ENCODE assay signal across 28 mouse cellular contexts in genomic region chr14:27200743-27201576, GRCm38 (mm10).
A peak's percentile ranks its signal among the peaks of the same experiment; 100 is the strongest.
DNase-seq lines count a peak whose midpoint lies in the region; ATAC-seq and TF ChIP-seq lines count a peak whose summit lies in the region.
"Had no signal": no experiment of that assay in that cellular context is flagged by ENCODE, and none has a peak within 500 bp of the region (broad histone marks: within the 10 kb centered on the region; RNA-seq: fewer than 3 reads in every experiment).

No protein-coding gene starts in this region.

- H3K27ac ChIP-seq in midbrain, postnatal 0 days (ENCODE audit: low read depth, low read length): no peak overlapping the region
- no peak overlapping the region for H3K27ac ChIP-seq in midbrain, embryonic 14.5 days (replicated peaks; ENCODE audit: low read depth, low read length)
- H3K27ac ChIP-seq in neural tube, embryonic 14.5 days (ENCODE audit: low read depth, low read length): no peak overlapping the region
- H3K27ac ChIP-seq in lung, postnatal 0 days (ENCODE audit: low read length): no peak overlapping the region
- H3K27ac ChIP-seq: embryonic facial prominence, embryonic 13.5 days; heart, embryonic 10.5 days; layer of hippocampus, adult 2 months; limb, embryonic 12.5 days; midbrain, embryonic 12.5 days had no signal

- no peak for TF ChIP-seq CTCF in midbrain, postnatal 0 days (IDR thresholded peaks at IDR 0.05)
- TF ChIP-seq CTCF in brain, embryonic 14.5 days (IDR thresholded peaks at IDR 0.05; ENCODE audit: borderline replicate concordance, extremely low read depth, insufficient read depth, insufficient read length): no peak
- TF ChIP-seq CTCF in lung, postnatal 0 days (IDR thresholded peaks at IDR 0.05): no peak

- H3K4me2 ChIP-seq in midbrain, postnatal 0 days (ENCODE audit: low read depth, low read length, poor library complexity, severe bottlenecking): no peak overlapping the region
- no peak overlapping the region for H3K4me2 ChIP-seq in midbrain, embryonic 14.5 days (ENCODE audit: low read length)
- H3K4me2 ChIP-seq in neural tube, embryonic 14.5 days (ENCODE audit: low read depth, low read length): no peak overlapping the region
- H3K4me2 ChIP-seq in lung, postnatal 0 days (replicated peaks; ENCODE audit: low read depth, low read length): no peak overlapping the region
- H3K4me2 ChIP-seq: embryonic facial prominence, embryonic 13.5 days; limb, embryonic 12.5 days; liver, embryonic 11.5 days; midbrain, embryonic 12.5 days had no signal

- intact Hi-C loops in heart, postnatal 25 days (cut with DNase I): no loop called here

- WGBS in midbrain, postnatal 0 days: 70% methylated on average over 12 of the region's 12 CpGs
- 72% methylated on average over 12 of the region's 12 CpGs for WGBS in midbrain, embryonic 14.5 days
- WGBS in neural tube, embryonic 14.5 days: 38% methylated on average over 12 of the region's 12 CpGs
- 64% methylated on average over 12 of the region's 12 CpGs for WGBS in lung, postnatal 0 days

- no peak overlapping the region for H3K4me3 ChIP-seq in midbrain, postnatal 0 days (ENCODE audit: low read depth, low read length)
- H3K4me3 ChIP-seq in midbrain, embryonic 14.5 days (replicated peaks; ENCODE audit: low read depth, low read length): no peak overlapping the region
- no peak overlapping the region for H3K4me3 ChIP-seq in neural tube, embryonic 14.5 days (ENCODE audit: low read depth, low read length)
- H3K4me3 ChIP-seq in lung, postnatal 0 days (ENCODE audit: low read depth, low read length): no peak overlapping the region
- H3K4me3 ChIP-seq: embryonic facial prominence, embryonic 13.5 days; erythroblast, embryonic 14.5 days; heart, embryonic 10.5 days; layer of hippocampus, adult 2 months; limb, embryonic 12.5 days; midbrain, embryonic 12.5 days had no signal

- H3K4me1 ChIP-seq in midbrain, postnatal 0 days (ENCODE audit: insufficient read depth, low read length): no peaks in the 10 kb centered on the region
- H3K4me1 ChIP-seq in midbrain, embryonic 14.5 days (ENCODE audit: control insufficient read depth, insufficient read depth, low read length): no peaks in the 10 kb centered on the region
- H3K4me1 ChIP-seq in neural tube, embryonic 14.5 days (ENCODE audit: control insufficient read depth, insufficient read depth, low read length): no peaks in the 10 kb centered on the region
- no peaks in the 10 kb centered on the region for H3K4me1 ChIP-seq in lung, postnatal 0 days (ENCODE audit: insufficient read depth, low read depth, low read length)
- H3K4me1 ChIP-seq: heart, embryonic 10.5 days; midbrain, embryonic 12.5 days had no signal

- no peak for TF ChIP-seq POLR2A in brain, embryonic 14.5 days (IDR thresholded peaks at IDR 0.05; ENCODE audit: borderline replicate concordance, extremely low read depth, insufficient read depth, insufficient read length, poor library complexity, severe bottlenecking)

- peak; percentile 84 for DNase-seq in heart, adult 11 months
- DNase-seq in heart, postnatal 25 days (ENCODE audit: low spot score): no peak
- peak; percentile 55 for DNase-seq in midbrain, postnatal 0 days (ENCODE audit: low spot score)
- no peak for DNase-seq in midbrain, embryonic 14.5 days
- DNase-seq in brain, embryonic 14.5 days (ENCODE audit: low read depth): peak; percentile 76
- DNase-seq in lung, postnatal 0 days (ENCODE audit: low spot score): no peak
- DNase-seq: adrenal gland, postnatal 10 days; B cell, adult 2 months; cerebellum, adult 8-10 months; cerebellum, postnatal 36 days; embryo, embryonic 11 days; kidney, adult 9 months; kidney, postnatal 14 days; lung, adult 18-20 months; lung, postnatal 14 days; thymus, adult 18-20 months; thymus, postnatal 36 days had no signal

- no peak for ATAC-seq in midbrain, postnatal 0 days (ENCODE audit: low FRiP score)
- ATAC-seq in midbrain, embryonic 14.5 days (ENCODE audit: low FRiP score, low TSS enrichment): no peak
- ATAC-seq in neural tube, embryonic 14.5 days (ENCODE audit: low read depth): peak; percentile 88
- ATAC-seq in lung, postnatal 0 days: no peak
- ATAC-seq: activated CD4-positive, CD25-positive, alpha-beta regulatory T cell, adult 4 months; intestine, embryonic 16.5 days had no signal

- H3K36me3 ChIP-seq in midbrain, postnatal 0 days (ENCODE audit: insufficient read depth, low read length): no peaks in the 10 kb centered on the region
- H3K36me3 ChIP-seq in midbrain, embryonic 14.5 days (ENCODE audit: control insufficient read depth, insufficient read depth, low read length): no peaks in the 10 kb centered on the region
- H3K36me3 ChIP-seq in neural tube, embryonic 14.5 days (ENCODE audit: control insufficient read depth, insufficient read depth, low read length): no peaks in the 10 kb centered on the region
- H3K36me3 ChIP-seq in lung, postnatal 0 days (ENCODE audit: insufficient read depth, low read length): no peaks in the 10 kb centered on the region
- H3K36me3 ChIP-seq: embryonic facial prominence, embryonic 13.5 days; heart, embryonic 10.5 days; limb, embryonic 12.5 days; midbrain, embryonic 12.5 days had no signal

- H3K9me3 ChIP-seq in midbrain, postnatal 0 days (ENCODE audit: low read length): no peaks in the 10 kb centered on the region
- no peaks in the 10 kb centered on the region for H3K9me3 ChIP-seq in midbrain, embryonic 14.5 days (ENCODE audit: control insufficient read depth, low read length)
- H3K9me3 ChIP-seq in neural tube, embryonic 14.5 days (ENCODE audit: control insufficient read depth, low read length): no peaks in the 10 kb centered on the region
- no peaks in the 10 kb centered on the region for H3K9me3 ChIP-seq in lung, postnatal 0 days (ENCODE audit: low read length)
- H3K9me3 ChIP-seq: embryonic facial prominence, embryonic 13.5 days; heart, embryonic 10.5 days; limb, embryonic 12.5 days; midbrain, embryonic 12.5 days had no signal

- H3K27me3 ChIP-seq in midbrain, postnatal 0 days (ENCODE audit: insufficient read depth, low read length): no peaks in the 10 kb centered on the region
- H3K27me3 ChIP-seq in midbrain, embryonic 14.5 days (ENCODE audit: control insufficient read depth, insufficient read depth, low read length): no peaks in the 10 kb centered on the region
- H3K27me3 ChIP-seq in neural tube, embryonic 14.5 days (ENCODE audit: control insufficient read depth, insufficient read depth, low read length): no peaks in the 10 kb centered on the region
- H3K27me3 ChIP-seq in lung, postnatal 0 days (replicated peaks; ENCODE audit: insufficient read depth, low read length): no peaks in the 10 kb centered on the region
- H3K27me3 ChIP-seq: CH12.LX; embryonic facial prominence, embryonic 13.5 days; limb, embryonic 12.5 days; midbrain, embryonic 12.5 days had no signal

- H3K9ac ChIP-seq in midbrain, postnatal 0 days (replicated peaks; ENCODE audit: low read length, poor library complexity, severe bottlenecking): no peak overlapping the region
- H3K9ac ChIP-seq in midbrain, embryonic 14.5 days (replicated peaks; ENCODE audit: low read length): no peak overlapping the region
- H3K9ac ChIP-seq in neural tube, embryonic 14.5 days (replicated peaks; ENCODE audit: low read depth, low read length): no peak overlapping the region
- H3K9ac ChIP-seq in lung, postnatal 0 days (replicated peaks; ENCODE audit: low read depth): no peak overlapping the region
- H3K9ac ChIP-seq: embryonic facial prominence, embryonic 13.5 days; limb, embryonic 12.5 days; midbrain, embryonic 12.5 days had no signal

- TF ChIP-seq EP300 in lung, postnatal 0 days (IDR thresholded peaks at IDR 0.05): no peak

Comparison
In these comparisons a context has a peak if more than half of its experiments do, and no peak if none do; other contexts are left out.
1. DNase-seq: peak in heart, adult 11 months (single experiment), midbrain, postnatal 0 days (single experiment) and brain, embryonic 14.5 days (single experiment); none in heart, postnatal 25 days (single experiment), midbrain, embryonic 14.5 days (single experiment) and lung, postnatal 0 days (single experiment).